Mouse (Mus musculus) frontal cortex, postnatal 25 days (tissue): ENCODE data around the gene Celf2.
"Not testable (repeated sequence)": the region's sequence is repeated elsewhere in the genome, so short reads cannot be mapped to it uniquely, and the experiment has no call there.

Experiments used
- DNase-seq, 2 experiments: peaks; one replicate each; pipeline ENCODE4 v3.0.0; 2022; ENCODE audit warnings: low spot score in 2 of 2

Gene Celf2

DNA sequence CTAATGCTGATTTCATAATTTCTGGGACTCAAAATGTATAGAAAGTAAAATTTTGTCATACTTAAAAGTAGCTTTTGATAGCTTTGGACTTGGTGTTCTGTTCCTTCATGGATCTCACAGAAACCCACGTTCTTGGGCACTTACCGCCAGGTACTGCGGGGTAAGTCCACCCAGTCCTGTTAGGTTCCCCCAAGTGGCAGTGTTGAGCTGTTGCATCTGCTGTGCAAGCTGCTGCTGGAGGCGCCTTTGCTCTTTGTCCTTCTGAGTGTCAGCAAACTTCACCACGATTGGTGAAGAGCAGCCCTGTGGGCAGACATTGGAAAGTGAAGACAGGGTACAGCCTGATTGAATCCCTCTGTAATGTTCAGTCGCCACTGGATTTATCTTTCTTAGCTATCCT lies 905.5 kb downstream of the Celf2 start:
- DNase-seq, result no peak

DNA sequence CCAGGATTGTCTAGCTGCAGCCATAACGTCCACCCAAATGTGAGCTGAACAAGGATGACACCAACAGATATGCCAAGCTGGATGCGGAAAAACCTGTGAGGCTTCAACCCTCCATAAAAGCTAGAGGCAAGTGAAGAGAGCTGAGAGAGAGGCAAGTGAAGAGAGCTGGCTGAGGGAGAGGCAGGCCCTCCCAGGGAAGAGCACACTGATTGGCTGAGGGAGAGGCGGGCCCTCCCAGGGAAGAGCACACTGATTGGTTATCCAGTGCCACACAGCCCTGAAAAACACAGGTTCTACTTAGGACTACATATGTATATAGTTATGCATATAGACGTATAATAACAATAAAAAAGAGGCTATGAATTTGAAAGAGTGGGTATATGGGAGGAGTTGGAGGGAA lies 907.2 kb downstream of the Celf2 start:
- DNase-seq, result no peak

DNA sequence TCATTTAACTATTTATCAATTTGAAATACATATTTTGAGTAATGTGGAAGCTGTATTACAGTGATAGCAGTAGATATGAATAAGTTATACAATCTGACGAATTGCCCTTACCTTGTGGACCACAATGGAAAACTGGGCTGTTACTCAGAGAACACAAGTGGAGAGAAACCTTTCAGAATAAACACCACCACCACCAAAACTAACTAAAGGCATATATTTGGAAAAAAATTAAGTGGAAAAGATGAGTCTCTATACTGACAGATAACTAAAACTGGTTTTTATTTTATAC lies 910.5 kb downstream of the Celf2 start:
- DNase-seq, result no peak

DNA sequence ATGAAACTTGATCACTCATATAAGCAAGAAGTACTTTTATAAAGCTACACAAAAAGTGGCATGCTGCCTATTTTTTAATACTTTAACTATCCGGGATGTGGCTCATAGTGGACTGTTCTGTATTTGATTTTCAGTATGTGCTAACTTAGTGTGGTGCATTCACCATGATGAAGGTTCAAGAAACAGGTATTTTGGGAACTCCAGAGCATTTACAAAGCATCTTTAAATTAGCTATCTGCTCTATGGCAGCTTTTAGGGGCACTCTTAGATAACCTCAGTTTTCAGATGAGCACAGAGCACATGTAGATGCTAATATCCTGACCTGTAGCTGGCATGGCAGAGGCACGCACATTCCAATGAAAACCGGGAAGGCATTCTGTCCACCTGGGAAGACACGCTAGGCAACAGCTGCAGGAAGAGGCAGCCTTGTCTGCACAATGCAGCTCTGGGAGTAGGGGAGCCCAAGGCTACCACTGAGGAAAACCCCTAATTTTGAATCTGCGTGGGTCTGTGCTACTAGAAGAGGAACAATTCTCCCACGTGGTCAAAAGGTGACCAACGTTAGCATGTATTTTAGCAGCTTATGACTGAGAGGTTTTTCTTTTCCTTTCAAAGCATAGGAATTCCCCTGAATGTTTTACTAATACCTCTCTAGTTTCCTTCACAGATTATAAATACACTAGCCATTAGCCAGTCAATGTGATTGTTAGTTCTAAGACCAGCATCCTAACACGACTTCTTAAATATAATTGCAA lies 911.1 kb downstream of the Celf2 start:
- DNase-seq, result no peak

DNA sequence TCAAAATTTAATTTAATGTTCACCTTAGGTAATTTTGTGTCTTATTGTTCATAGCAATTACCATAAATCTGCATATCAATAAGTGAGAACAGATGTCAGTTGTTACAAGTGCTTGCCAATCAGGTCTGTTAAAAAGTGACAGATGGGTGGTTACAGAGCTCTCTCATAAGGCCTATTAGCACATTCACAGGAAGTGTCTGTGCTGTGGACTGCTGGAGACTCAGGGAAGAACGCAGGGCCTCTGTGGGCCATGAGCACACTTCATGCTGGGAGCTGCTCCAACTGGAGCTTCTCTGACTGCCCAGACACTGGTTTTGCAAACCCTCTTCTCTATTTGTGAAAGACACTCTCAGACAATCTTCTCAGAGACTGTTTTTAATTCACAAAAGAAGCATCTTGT lies 914.6 kb downstream of the Celf2 start:
- no peak for DNase-seq

DNA sequence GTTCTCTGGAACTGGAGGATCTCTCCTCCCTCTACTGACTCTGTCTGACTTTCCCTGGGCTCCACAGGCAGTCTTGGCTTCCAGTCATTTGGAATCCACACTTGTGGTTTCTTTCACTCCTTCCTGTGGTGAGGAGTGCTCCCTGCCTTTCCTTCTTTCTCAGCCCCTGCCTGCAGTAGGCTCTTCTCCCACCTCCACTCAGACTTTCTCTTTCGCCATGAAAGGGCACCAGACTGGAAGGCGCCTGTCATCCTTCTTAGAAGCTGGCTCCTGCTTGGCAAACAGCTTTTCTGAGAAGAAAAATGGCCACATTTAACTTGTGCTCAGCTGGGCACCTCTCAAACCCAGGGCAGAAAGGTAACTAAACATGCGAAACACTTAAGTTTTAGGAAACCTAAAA lies 915.2 kb downstream of the Celf2 start:
- no peak for DNase-seq

DNA sequence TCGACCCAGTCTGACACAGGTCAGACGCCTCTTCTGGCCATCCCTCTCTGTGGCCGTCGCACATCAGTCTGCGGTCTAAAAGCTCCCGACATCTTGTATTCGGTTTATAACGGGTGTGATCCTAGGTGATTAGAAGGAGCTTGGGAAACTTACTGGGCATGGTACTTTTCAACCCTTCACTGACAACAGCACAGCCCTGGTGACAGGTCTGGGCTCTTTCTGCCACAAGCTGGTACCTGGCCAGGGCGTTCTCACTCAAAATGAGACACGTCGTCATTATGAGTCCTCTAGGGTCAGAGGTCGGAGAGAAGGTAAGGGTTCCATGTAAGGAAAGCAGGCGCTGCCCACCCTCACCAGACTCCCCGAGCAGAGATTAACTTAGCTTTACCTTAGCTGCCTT lies 915.6 kb downstream of the Celf2 start:
- DNase-seq, result no peak

DNA sequence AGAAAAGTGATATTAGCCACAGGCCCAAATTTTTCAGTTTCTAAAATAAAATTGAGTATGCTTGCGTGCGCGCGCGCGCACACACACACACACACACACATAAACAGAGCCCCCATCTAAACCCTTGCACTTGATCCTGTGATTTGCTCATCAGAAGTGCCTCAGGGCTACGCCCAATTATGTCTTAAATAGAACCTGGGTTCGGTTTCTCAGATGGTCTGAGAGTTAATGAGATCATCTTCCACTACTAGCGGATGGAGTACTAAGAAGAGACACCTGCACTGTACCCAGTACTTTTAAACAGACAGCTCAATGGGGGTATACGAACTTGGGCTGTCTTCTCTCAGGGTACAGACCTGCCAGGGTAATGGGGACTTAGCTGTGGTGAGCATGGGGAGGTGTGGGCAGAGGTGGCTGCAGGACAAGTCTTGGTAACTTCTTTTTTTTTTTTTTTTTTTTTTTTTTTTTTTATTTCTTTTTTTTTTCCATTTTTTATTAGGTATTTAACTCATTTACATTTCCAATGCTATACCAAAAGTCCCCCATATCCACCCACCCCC lies 923.2 kb downstream of the Celf2 start:
- no peak for DNase-seq

DNA sequence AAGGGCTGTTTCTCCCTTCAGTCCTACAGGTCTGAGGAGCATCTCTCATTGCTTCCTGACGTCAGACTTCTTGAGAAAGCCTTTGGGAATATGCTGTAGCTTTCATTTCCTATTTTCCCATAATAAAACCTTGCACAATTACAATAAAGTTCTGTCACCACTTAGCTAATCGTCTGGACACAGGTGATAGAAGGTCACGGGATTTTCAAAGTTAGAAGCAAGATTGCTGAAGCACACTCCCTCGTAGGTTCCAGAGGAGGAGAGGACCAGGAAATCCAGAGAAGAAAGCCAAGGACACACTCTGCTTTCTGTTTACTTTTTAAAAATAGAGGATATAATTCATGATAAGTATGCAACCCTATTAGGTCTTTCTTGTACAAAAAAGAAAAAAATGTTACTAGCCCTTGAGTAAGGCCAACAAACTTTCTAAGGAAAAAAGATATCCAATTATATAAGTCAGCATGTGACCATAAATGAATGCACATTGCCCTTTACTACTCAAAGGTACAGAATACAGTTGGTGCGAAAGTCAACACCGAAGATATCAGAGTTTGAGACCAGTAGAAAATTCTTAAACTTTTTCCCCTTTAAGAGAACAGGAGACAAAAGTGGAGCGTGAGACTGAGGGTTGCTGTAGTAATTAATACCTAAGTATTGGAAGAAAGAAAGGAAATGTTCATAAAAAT lies 924.2 kb downstream of the Celf2 start:
- no peak for DNase-seq

DNA sequence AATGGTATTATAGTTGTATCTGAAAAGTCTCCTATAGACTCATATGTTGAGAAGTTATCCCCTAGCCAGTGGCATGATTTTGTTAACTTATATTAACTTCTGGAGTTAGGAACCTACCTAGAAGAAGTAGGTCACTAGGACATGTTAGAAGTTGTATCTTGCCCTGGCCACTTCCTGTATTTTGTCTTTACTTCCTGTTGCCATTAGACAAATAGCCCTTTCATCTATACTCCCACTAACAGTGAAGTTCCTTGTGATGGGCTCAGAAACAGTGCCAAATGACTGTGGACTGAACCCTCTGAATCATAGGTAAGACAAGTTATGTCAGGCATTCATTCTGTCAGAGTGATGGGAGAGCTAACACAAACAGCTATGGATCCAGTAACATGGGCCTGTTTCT lies 926.7 kb downstream of the Celf2 start:
- DNase-seq, result no peak

DNA sequence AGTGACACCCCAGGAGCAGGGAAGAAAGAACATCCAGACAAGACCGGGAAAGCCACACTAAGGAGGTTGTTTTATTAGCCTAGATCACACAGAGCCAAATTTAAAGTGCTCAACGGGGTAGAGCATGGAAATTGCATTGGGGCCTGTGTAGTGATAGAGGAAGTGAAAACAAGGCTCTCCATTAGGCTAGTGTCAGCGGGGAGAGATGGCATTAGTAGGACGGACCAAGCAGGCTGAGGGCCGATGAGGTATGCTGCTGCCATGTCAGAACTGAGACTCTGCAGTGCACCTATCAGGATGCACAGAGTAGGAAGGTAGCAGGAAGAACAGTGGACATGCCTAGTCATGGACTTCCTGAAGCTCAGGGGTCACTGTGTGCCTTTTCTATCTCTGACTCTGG lies 929.3 kb downstream of the Celf2 start:
- no peak for DNase-seq

DNA sequence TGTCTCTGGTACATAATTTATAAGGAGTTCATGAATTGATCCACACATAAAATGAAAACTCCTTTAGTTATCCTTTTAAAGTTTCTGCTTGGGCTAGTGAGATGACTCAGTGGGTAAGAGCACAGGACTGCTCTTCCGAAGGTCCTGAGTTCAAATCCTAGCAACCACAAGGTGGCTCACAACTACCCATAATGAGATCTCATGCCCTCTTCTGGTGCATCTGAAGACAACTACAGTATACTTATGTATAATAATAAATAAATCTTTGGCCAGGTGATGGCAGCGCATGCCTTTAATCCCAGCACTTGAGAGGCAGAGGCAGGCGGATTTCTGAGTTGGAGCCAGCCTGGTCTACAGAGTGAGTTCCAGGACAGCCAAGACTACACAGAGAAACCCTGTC lies 934.0 kb downstream of the Celf2 start:
- DNase-seq, result not testable (repeated sequence)

DNA sequence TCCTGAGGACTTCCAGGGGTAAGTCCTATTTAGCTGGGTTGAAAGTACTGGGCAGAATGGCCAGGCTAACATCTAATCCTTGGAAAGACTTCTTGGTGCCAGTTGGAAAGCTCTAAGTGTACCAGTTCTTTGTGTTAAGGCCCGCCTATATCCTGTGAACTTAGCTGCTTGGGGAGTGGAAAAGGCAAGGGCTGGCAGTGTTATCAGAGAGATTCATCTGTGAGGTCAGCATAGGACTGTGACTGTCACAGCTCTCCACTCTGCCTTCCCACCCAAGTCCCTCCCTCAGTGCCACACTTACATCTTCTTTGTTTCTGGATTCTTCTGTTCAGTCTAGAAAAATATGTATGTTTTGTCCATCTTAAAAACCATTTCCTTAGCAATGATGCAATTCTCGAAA lies 935.7 kb downstream of the Celf2 start:
- DNase-seq, result no peak

DNA sequence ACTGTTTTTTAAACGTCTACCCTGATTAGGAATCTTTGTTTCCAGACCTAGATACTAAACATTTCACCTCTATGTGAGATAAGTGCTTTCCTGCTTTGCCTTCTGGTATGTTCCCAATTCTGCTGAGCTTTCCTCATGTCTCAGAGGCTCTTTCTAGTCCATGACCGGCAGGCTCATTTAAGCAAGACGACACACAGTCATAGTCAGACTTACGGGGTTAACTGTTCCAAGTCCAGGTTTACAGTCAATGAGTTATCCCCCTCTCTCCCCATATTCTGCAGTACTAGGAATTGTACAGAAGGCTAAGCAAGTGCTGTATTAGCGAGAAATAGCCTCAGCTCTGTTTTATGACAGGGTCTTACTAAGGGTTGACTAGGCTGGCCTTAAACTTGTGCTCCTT lies 936.4 kb downstream of the Celf2 start:
- DNase-seq, result no peak

DNA sequence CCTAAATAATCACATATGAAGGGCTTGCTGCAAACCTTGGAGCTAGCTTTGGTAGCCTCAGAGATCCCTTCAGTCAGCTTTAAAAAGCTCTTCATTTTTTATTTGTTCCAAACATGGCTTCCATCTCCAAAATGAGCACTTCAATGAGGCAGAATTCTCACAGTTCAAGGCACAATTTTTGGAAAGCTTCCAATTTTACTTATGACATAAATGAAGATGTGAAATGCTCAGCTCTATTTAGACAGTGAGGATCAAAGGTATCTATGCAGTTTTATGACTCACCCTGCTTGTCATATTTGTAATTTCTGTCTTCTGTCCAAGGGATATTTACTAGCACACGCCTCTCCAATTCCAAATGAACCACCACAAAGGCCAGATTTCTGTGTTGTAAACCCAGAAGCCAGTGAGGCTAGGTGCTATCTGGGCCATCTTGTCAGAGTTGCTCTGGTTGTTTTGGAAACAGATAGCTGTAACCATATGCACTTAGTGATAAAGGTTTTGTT lies 940.3 kb downstream of the Celf2 start:
- DNase-seq, result no peak

DNA sequence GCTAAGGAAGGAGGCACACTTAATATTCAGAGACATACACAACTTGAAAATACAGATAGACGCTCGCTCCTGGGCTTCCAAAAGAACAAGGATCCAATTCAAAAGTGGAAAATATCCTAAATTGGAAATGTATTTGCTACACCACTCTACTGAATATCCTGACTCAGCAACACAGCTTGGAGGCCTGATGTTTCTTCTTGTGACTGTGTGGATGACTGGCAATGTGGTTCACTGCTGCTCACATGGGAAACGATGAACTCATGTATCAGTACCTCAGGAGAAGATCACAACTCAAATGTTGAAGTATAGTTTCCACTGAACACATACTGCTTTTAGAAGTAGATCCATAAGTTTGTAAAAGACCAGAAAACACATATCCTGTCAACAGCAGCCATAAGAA lies 944.2 kb downstream of the Celf2 start:
- no peak for DNase-seq

DNA sequence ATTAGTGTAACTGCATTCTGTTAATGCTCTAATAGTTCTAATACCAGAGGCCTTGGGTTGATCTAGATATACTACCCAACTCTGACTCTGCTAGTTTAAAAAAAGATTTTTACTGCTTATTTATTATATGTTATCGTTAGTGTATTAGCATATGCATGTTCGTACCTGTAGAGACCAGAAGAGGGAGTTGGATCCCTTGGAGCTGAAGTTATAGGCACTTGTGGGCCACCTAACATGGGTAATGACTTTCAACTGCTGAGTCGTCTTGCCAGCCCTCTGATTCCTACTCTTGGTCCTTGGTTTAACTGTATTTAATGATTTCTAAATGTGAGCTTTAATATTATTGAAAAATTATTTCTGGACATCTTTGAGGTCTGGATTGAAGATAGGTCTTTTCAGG lies 948.0 kb downstream of the Celf2 start:
- no peak for DNase-seq

DNA sequence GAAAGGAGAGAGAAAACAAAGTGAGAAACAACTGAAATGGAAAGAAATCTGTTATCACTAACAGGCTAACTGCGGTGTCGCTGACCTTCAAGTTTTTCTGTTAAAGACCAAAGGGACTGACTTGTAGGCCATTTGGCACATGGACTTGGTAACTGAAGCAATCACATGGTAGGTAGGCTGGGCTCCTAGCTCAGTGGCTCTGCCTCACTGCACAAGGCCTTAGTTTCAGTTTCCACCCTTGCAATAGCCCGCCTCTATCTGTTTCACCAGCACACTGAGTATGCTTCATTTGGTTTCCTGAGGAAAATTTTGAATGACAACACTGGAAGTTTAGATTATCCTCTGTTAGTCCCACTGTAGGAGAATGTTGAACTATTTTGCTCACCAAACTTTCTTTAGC lies 948.6 kb downstream of the Celf2 start:
- no peak for DNase-seq

DNA sequence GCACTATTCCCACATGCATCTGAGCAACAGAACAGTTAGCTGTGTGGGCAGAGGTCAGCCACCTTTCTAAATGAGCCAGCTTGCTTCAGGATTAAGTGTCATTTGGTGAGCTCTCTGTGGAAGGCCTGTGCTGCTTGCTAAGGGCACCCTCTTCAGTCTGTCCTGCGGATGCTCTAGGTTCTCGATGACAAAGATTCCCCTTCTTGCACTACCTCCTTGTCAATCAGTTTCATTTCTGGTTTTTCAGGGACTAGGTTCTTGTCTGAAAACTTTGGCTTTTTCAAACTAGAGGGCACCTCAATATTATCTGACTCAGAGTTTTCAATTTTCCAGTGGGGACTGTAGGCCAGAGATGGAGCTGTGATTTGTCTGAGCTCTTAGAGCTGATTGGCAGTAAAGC lies 949.8 kb downstream of the Celf2 start:
- DNase-seq, result no peak

DNA sequence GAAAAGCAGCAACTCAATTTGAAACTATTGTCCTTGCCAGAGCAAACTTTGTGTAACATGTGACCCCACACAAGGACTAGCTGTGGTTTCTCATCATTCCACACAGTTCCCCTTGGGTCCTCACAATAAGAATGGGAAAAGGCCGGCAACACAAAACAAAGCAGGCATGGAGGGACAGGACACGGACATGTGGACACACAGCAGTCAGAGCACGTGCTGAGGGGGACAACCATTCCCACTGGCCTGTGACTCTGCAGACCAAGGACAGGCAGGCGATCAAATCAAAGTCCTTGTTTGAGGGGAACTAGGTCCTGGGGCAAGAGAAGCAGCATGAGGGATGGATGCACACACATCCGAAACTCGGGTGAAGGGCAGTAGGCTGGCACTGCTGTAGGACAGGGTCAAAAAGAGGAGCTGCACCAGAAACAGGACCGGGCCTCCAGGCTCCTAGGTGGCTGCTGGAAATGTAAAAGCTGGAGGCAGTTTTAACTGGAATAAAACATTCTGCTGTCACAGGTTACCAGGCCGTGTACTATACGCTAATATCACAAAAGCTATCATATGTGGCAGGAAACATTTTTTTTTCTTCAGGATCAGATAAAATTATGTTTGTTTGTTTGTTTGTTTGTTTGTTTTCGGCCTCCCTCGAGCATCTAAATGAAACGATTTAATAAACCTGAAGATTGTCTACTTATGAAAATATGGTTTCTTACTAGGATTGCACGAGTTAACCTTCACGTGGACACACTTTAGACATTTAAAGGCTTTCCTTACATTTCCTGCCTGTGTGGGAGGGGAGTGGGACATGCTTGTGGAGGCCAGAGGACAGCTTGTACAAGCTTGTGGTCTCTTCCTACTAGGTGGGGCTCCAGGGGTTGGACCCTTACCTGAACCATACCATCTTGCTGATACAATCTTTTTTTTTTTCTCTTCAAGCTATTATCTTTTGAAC lies 950.8 kb downstream of the Celf2 start:
- no peak for DNase-seq

DNA sequence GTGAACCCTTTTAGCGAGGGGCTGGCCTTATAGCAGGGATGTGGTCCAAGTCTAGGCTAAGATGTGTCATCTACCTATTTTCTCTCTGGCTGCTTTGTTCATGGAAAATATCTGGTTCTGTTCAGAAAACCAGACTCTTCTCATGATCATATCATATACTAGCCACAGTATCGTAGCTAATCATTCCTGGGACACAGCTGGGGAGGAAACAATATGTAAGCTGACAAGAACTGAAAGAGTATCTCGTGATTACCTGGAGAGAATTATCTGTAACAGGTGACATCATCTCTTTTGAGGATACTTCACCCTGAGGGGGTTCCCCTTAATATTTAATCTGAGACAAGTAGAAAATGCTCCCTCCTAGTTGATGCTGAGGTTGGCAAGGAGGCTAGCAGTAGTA lies 951.6 kb downstream of the Celf2 start:
- DNase-seq, result no peak

DNA sequence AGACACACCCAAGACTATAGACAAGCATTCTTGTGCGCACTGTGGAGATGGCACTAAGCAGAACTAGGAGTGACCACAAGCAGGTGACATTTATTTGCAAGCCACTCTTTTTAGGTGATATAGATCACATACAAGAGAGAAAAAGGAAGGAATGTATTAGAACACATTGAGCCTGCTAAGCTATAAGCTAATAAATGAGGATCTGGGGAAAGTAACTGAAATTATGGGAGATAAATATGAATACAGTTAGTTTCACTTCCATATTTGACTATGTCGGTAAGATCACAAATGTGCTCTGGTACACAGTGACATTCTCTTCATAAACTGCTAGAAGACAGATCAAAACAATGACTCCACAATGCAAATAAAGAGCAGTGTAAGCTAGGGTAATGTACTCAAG lies 952.5 kb downstream of the Celf2 start:
- no peak for DNase-seq
